Mouse (Mus musculus) embryonic facial prominence, embryonic 11.5 days (tissue): ENCODE data around the gene Tmed2. TPM values are rescaled to one million over a fixed set of nuclear protein-coding genes. Genes with fewer than 3 reads are reported as not detected.
"Not testable (repeated sequence)": the region's sequence is repeated elsewhere in the genome, so short reads cannot be mapped to it uniquely, and the experiment has no call there.

Experiments used
- ATAC-seq: fragments of 200-750 bp; cut with Nextera tagmentation; replicated peaks from 2 replicates; pipeline ENCODE4 v1.8.0; 2017; ENCODE audit warnings: low read depth; ENCODE audit not compliant: insufficient number of reproducible peaks, low FRiP score, low TSS enrichment
- DNase-seq: peaks from one replicate; pipeline ENCODE4 v3.0.0-alpha.2; 2015; ENCODE audit warnings: low spot score
- H3K27ac ChIP-seq: fragments of 300-500 bp; sonication (generic); replicated peaks from 2 replicates; pipeline ENCODE4 v1.5.1; 2014; ENCODE audit warnings: mild to moderate bottlenecking, low read depth, low read length, control low read depth
- H3K27me3 ChIP-seq: fragments of 300-500 bp; sonication (generic); 2 replicates; pipeline ENCODE4 v1.6.1; 2014; ENCODE audit warnings: mild to moderate bottlenecking, low read length, moderate library complexity, mixed read lengths; ENCODE audit not compliant: control insufficient read depth, insufficient read depth
- H3K36me3 ChIP-seq: fragments of 300-500 bp; sonication (generic); replicated peaks from 2 replicates; pipeline ENCODE4 v1.6.1; 2014; ENCODE audit warnings: low read depth, mild to moderate bottlenecking, low read length, moderate library complexity, mixed read lengths; ENCODE audit not compliant: control insufficient read depth, insufficient read depth
- H3K4me1 ChIP-seq: fragments of 300-500 bp; sonication (generic); 2 replicates; pipeline ENCODE4 v1.6.1; 2014; ENCODE audit warnings: low read length, mixed read lengths; ENCODE audit not compliant: control insufficient read depth, insufficient read depth
- H3K4me2 ChIP-seq: fragments of 300-500 bp; sonication (generic); 2 replicates; pipeline ENCODE4 v1.6.1; 2014; ENCODE audit warnings: low read depth, mild to moderate bottlenecking, control low read depth, low read length, moderate library complexity
- H3K4me3 ChIP-seq: fragments of 300-500 bp; sonication (generic); 2 replicates; pipeline ENCODE4 v1.5.1; 2014; ENCODE audit warnings: low read depth, low read length, control low read depth
- H3K9ac ChIP-seq: fragments of 300-500 bp; sonication (generic); replicated peaks from 2 replicates; pipeline ENCODE4 v1.6.1; 2014; ENCODE audit warnings: mild to moderate bottlenecking, control low read depth, low read length
- H3K9me3 ChIP-seq: fragments of 300-500 bp; sonication (generic); replicated peaks from 2 replicates; pipeline ENCODE4 v1.6.1; 2016; ENCODE audit warnings: mild to moderate bottlenecking, low read length, inconsistent platforms, mixed read lengths; ENCODE audit not compliant: control insufficient read depth
- WGBS: fragments of 180-500 bp; shearing (Covaris S2); extraction: QIAGEN DNeasy Blood & Tissue Kit; methylation state at CpG from one replicate; pipeline ENCODE4 v1.1.7; 2014; 5-methylcytosine and 5-hydroxymethylcytosine counted together
- polyA plus RNA-seq: library from polyadenylated mRNA; unstranded; fragments of >200 nt; fragmentation: Nextera tagmentation; extraction: Ambion mirVana; gene quantifications from 2 replicates; pipeline ENCODE4 v1.2.1, GENCODE M21; 2014

Gene Tmed2
- polyA plus RNA-seq, 1 experiment from 2014 or later = 564 TPM

DNA sequence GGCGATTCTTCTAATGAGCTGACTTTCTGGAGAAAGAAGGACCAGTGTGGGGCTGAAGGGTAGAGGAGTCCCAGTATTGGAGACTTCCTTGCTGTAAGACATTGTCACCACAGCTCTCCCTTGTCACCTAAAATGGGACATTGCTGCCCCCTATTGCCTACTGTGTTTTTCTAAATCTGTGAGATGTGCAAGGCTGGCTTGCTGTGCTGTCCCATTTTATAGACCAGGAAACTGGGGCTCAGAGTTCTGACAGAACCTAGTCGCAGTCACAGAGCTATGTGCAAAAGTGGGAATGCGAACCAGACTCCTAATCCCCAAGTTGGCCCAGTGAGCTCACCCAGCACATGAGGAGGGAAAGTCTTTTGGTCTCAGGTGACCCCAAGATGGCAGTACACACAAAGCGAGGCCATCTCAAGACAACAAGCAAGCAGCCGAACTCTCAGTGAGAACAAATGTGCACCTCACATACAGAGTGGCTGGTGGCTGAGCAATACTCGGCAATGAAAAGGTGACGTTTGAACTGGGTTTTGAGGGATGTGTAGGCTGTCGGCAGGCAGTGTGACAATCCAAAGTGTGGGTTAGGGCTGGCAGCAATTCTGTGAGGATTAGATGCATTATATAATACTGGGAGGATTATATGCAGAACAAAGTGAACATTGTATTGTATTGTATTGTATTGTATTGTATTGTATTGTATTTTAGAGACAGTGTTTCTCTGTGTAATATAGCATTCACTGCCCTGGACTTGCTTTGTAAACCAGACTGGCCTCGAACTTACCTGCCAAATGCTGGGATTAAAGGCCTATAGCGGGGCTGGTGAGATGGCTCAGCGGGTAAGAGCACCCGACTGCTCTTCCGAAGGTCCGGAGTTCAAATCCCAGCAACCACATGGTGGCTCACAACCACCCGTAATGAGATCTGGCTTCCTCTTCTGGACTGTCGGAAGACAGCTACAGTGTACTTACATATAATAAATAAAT, 1.4 kb upstream of the Tmed2 start:
- ATAC-seq = no peak
- peaks cover 3% of the 10 kb centered on the region; the same call in 1 of the 2 replicates for H3K4me1 ChIP-seq
- 77% methylated on average over 14 of the region's 16 CpGs for WGBS
- peak; percentile 48 for DNase-seq
- no peaks in the 10 kb centered on the region for H3K9me3 ChIP-seq
- H3K36me3 ChIP-seq = peaks cover 2% of the 10 kb centered on the region
- H3K4me3 ChIP-seq = no peak overlapping the region
- no peak overlapping the region for H3K9ac ChIP-seq
- no peak overlapping the region for H3K4me2 ChIP-seq
- no peaks in the 10 kb centered on the region for H3K27me3 ChIP-seq
- H3K27ac ChIP-seq = no peak overlapping the region

DNA sequence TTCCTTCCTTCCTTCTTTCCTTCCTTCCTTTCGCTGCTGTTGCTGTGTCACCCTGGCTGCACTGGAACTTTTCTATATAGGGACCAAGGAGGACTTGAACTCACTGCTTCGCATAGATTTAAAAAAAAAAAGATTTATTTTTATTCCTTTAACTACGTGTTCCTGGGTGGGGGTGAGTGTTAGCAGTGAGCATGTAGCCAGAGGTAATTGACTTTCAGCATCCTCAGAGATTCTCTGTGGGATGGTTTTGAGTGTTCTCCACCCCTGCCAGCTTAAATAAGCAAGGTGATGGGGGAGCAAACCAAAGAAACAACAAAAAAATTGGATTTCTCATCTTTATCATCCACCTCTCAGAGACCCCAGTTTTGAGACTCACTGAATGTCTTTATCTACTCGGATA, 590 bp upstream of the Tmed2 start:
- H3K4me3 ChIP-seq = peak overlapping the region; percentile 94
- ATAC-seq (no peak), DNase-seq (no peak)
- peak overlapping the region; percentile 19; the same call in 1 of the 2 replicates for H3K4me2 ChIP-seq
- peaks cover 4% of the 10 kb centered on the region for H3K36me3 ChIP-seq
- no peaks in the 10 kb centered on the region for H3K27me3 ChIP-seq
- H3K27ac ChIP-seq = no peak overlapping the region
- 74% methylated on average over 4 of the region's 4 CpGs for WGBS
- H3K9me3 ChIP-seq = no peaks in the 10 kb centered on the region
- no peak overlapping the region; the same call in 1 of the 2 replicates for H3K9ac ChIP-seq
- peaks cover 3% of the 10 kb centered on the region; the same call in 1 of the 2 replicates for H3K4me1 ChIP-seq

DNA sequence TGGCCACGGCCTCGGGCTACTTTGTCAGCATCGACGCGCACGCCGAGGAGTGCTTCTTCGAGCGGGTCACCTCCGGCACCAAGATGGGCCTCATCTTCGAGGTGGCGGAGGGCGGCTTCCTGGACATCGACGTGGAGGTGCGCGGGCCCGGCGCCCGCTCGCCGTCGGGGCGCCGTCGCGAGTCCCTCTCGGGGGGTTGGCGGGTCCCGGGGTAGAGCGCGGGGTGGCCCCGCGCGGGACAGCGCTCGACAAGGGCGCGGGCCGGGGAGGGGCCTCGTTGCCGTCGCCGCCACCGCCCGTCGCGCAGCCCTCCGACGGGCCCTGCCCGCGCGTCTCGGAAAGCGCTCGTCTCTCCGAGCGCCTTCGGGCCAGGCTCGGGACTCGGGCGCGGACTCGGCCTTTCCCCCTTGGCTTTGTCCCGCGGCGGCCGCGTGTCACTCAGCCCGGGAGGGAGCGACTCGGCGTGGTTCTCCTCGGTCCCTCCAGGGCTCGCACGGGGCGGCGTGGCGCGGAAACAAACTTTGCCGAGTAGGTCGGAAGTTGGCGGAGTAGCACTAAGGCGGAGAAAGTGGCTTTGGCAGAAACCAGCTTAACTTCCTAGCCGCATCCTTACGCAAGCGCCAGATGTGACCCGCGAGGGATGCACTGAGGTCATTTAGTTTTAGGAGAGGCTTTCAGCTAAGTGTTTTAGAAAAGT, 558 bp downstream of the Tmed2 start:
- DNase-seq (peak; percentile 58), ATAC-seq (peak; percentile 55)
- under 1% methylated on average over 64 of the region's 89 CpGs for WGBS
- Histone ChIP-seq H3K4me3 (peak overlapping the region; percentile 94), H3K9ac (peak overlapping the region; percentile 71), H3K9me3 (no peaks in the 10 kb centered on the region), H3K4me2 (peak overlapping the region; percentile 33), H3K36me3 (peaks cover 10% of the 10 kb centered on the region), H3K4me1 (peaks cover 3% of the 10 kb centered on the region; the same call in 1 of the 2 replicates), H3K27me3 (no peaks in the 10 kb centered on the region), H3K27ac (peak overlapping the region; percentile 82)

DNA sequence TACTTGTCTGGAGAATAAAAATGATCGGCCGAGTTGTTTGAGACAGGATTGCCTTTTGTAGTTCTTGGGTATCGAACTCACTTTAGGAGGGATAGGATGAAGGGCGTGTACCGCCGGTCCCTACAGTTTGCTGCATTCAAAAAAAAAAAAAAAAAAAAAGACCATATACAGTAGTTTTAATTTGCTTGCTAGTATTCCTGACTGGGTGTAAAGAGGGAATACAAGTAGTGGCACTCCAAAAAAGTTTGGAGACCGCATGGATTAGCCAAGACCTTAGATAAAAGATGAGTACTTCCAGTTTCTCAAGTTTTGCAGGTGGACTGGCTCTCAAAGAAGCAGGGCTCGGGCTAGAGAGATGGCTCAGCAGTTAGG, 1.1 kb downstream of the Tmed2 start:
- Histone ChIP-seq H3K9me3 (no peaks in the 10 kb centered on the region), H3K27ac (no peak overlapping the region), H3K4me2 (peak overlapping the region; percentile 33), H3K4me1 (peaks cover 3% of the 10 kb centered on the region; the same call in 1 of the 2 replicates), H3K4me3 (peak overlapping the region; percentile 94), H3K36me3 (peaks cover 15% of the 10 kb centered on the region), H3K27me3 (no peaks in the 10 kb centered on the region), H3K9ac (peak overlapping the region; percentile 71)
- ATAC-seq (no peak), DNase-seq (no peak)
- WGBS = 17% methylated on average over 8 of the region's 8 CpGs

DNA sequence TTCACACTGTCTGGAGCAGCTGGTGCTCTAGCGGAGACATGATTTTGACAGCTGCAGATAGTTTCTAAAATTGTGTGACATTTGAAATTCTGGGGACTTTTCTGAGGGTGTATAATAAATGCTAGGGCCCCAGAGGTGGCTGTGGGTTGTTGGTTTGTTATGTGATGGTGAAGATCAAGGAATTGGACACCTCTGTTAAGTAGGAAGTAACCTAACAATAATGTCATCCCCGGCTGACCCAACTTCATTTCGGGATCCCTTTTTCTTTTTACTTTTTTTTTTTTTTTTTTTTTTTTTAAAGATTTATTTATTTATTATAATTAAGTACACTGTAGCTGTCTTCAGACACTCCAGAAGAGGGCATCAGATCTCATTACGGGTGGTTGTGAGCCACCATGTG, 10.2 kb downstream of the Tmed2 start:
- ATAC-seq, H3K4me3 ChIP-seq, H3K4me2 ChIP-seq, DNase-seq, H3K27me3 ChIP-seq, H3K27ac ChIP-seq, H3K4me1 ChIP-seq, H3K9ac ChIP-seq, H3K9me3 ChIP-seq: not testable (repeated sequence)
- 72% methylated on average over 4 of the region's 4 CpGs for WGBS
- H3K36me3 ChIP-seq = peaks cover 14% of the 10 kb centered on the region

DNA sequence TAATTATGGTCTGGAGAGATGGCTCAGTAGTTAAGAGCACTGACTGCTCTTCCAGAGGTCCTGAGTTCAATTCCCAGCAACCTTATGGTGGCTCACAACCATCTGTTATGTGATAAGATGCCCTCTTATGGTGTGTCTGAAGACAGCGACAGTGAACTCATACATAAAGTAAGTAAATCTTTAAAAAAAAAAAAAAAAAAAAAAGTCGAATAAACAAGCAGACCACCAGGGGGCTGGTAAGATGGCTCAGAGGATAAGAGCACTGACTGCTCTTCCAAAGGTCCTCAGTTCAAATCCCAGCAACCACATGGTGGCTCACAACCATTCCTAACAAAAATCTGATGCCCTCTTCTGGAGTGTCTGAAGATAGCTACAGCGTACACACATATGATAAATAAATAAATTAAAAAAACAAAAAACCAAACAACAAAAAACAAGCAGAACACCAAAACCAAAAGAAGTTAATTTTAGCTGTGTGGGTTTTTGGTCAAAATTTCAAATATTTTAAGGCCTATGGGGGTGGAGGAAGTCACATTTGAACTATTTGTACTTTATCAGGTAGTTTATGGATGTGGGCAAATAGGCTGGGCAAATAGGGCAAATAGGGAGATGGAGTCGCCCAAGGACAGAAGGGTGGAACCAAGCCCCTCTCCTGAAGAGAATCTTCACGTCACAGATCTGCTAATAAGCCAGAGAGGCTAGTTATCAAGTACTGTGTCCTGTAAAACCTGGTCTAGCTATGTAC, 11.0 kb downstream of the Tmed2 start:
- H3K4me1 ChIP-seq, ATAC-seq, H3K27ac ChIP-seq, H3K9ac ChIP-seq, H3K27me3 ChIP-seq, H3K36me3 ChIP-seq, H3K4me2 ChIP-seq, H3K9me3 ChIP-seq: not testable (repeated sequence)
- peak; percentile 40 for DNase-seq
- H3K4me3 ChIP-seq = peak overlapping the region; percentile 78; the same call in 1 of the 2 replicates
- WGBS = 33% methylated on average over 5 of the region's 5 CpGs

DNA sequence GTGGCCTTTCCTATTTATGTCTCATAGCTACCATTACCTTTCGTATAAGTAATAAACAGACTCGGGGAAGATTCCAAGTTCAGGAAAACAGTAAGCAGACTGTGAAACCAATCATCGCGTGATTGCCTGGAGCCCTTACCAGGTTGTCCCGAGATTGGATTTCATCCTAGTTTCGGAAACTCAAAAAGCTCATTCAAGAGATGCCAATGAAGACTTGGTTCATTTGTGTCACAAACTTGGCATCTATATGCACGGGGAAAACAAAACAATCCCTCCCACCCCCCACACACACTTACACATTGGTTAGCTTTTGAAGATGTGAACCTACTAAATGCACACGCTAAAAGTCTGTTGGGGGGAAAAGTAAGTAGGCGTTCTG, 11.6 kb downstream of the Tmed2 start:
- Histone ChIP-seq H3K9ac (peak overlapping the region; percentile 73), H3K4me1 (no peaks in the 10 kb centered on the region), H3K9me3 (no peaks in the 10 kb centered on the region), H3K36me3 (peaks cover 4% of the 10 kb centered on the region; the same call in 1 of the 2 replicates), H3K27me3 (no peaks in the 10 kb centered on the region), H3K27ac (peak overlapping the region; percentile 53), H3K4me3 (peak overlapping the region; percentile 78), H3K4me2 (peak overlapping the region; percentile 69)
- peak; percentile 26 for DNase-seq
- 11% methylated on average over 9 of the region's 9 CpGs for WGBS
- no peak for ATAC-seq
